Mouse (Mus musculus): ENCODE results near the gene Slc30a2. TPM values are rescaled to one million over a fixed set of nuclear protein-coding genes. Genes with fewer than 3 reads are reported as not detected.

The Slc30a2 gene
- polyA plus RNA-seq, 1 experiment = 21.3 TPM

- H3K4me3 ChIP-seq (ENCODE audit: control insufficient read depth, low read depth, low read length) = no peak overlapping the region
- no peaks in the 10 kb centered on the region for H3K4me1 ChIP-seq (ENCODE audit: control insufficient read depth, insufficient read depth, low read length)
- no peaks in the 10 kb centered on the region for H3K36me3 ChIP-seq (ENCODE audit: control insufficient read depth, insufficient read depth, low read length)
- no peaks in the 10 kb centered on the region for H3K27me3 ChIP-seq (ENCODE audit: control insufficient read depth, insufficient read depth, low read length)
- TF ChIP-seq CTCF (IDR thresholded peaks at IDR 0.05; ENCODE audit: control insufficient read depth, insufficient read depth, insufficient replicate concordance, low read depth, low read length) (no peak), POLR2A (IDR thresholded peaks at IDR 0.05; ENCODE audit: control insufficient read depth, low read depth, low read length) (no peak)
- H3K27ac ChIP-seq (ENCODE audit: control insufficient read depth, insufficient read depth, low read depth, low read length) = no peak overlapping the region
These were observed 44.3 kb downstream of the Slc30a2 start for GRCm38 (mm10) chr4:134387268-134387667.

- H3K27ac ChIP-seq (ENCODE audit: control insufficient read depth, insufficient read depth, low read depth, low read length) = no peak overlapping the region
- no peak overlapping the region for H3K4me3 ChIP-seq (ENCODE audit: control insufficient read depth, low read depth, low read length)
- H3K4me1 ChIP-seq (ENCODE audit: control insufficient read depth, insufficient read depth, low read length) = no peaks in the 10 kb centered on the region
- H3K27me3 ChIP-seq (ENCODE audit: control insufficient read depth, insufficient read depth, low read length) = no peaks in the 10 kb centered on the region
- TF ChIP-seq CTCF (IDR thresholded peaks at IDR 0.05; ENCODE audit: control insufficient read depth, insufficient read depth, insufficient replicate concordance, low read depth, low read length) = peak; percentile 76; the same call in 1 of the 2 replicates
- TF ChIP-seq POLR2A (IDR thresholded peaks at IDR 0.05; ENCODE audit: control insufficient read depth, low read depth, low read length) = no peak
- H3K36me3 ChIP-seq (ENCODE audit: control insufficient read depth, insufficient read depth, low read length) = no peaks in the 10 kb centered on the region
These were observed 45.4 kb downstream of the Slc30a2 start for GRCm38 (mm10) chr4:134388397-134388796.

GRCm38 (mm10) chr4:134391636-134392035 lies 48.7 kb downstream of the Slc30a2 start:
- no peak overlapping the region for H3K4me3 ChIP-seq (ENCODE audit: control insufficient read depth, low read depth, low read length)
- no peaks in the 10 kb centered on the region for H3K27me3 ChIP-seq (ENCODE audit: control insufficient read depth, insufficient read depth, low read length)
- no peak for TF ChIP-seq CTCF (IDR thresholded peaks at IDR 0.05; ENCODE audit: control insufficient read depth, insufficient read depth, insufficient replicate concordance, low read depth, low read length)
- TF ChIP-seq POLR2A (IDR thresholded peaks at IDR 0.05; ENCODE audit: control insufficient read depth, low read depth, low read length) = no peak
- no peaks in the 10 kb centered on the region for H3K36me3 ChIP-seq (ENCODE audit: control insufficient read depth, insufficient read depth, low read length)
- H3K4me1 ChIP-seq (ENCODE audit: control insufficient read depth, insufficient read depth, low read length) = peaks cover 6% of the 10 kb centered on the region
- H3K27ac ChIP-seq (ENCODE audit: control insufficient read depth, insufficient read depth, low read depth, low read length) = no peak overlapping the region

GRCm38 (mm10) chr4:134392595-134392994 lies 49.6 kb downstream of the Slc30a2 start:
- no peaks in the 10 kb centered on the region for H3K27me3 ChIP-seq (ENCODE audit: control insufficient read depth, insufficient read depth, low read length)
- H3K4me1 ChIP-seq (ENCODE audit: control insufficient read depth, insufficient read depth, low read length) = peaks cover 10% of the 10 kb centered on the region
- no peaks in the 10 kb centered on the region for H3K36me3 ChIP-seq (ENCODE audit: control insufficient read depth, insufficient read depth, low read length)
- H3K27ac ChIP-seq (ENCODE audit: control insufficient read depth, insufficient read depth, low read depth, low read length) = no peak overlapping the region
- H3K4me3 ChIP-seq (ENCODE audit: control insufficient read depth, low read depth, low read length) = no peak overlapping the region
- no peak for TF ChIP-seq CTCF (IDR thresholded peaks at IDR 0.05; ENCODE audit: control insufficient read depth, insufficient read depth, insufficient replicate concordance, low read depth, low read length)
- TF ChIP-seq POLR2A (IDR thresholded peaks at IDR 0.05; ENCODE audit: control insufficient read depth, low read depth, low read length) = no peak

- TF ChIP-seq CTCF (IDR thresholded peaks at IDR 0.05; ENCODE audit: control insufficient read depth, insufficient read depth, insufficient replicate concordance, low read depth, low read length) (no peak; the same call in 1 of the 2 replicates), POLR2A (IDR thresholded peaks at IDR 0.05; ENCODE audit: control insufficient read depth, low read depth, low read length) (no peak)
- Histone ChIP-seq H3K4me3 (ENCODE audit: control insufficient read depth, low read depth, low read length) (no peak overlapping the region), H3K4me1 (ENCODE audit: control insufficient read depth, insufficient read depth, low read length) (peaks cover 10% of the 10 kb centered on the region), H3K36me3 (ENCODE audit: control insufficient read depth, insufficient read depth, low read length) (no peaks in the 10 kb centered on the region), H3K27ac (ENCODE audit: control insufficient read depth, insufficient read depth, low read depth, low read length) (no peak overlapping the region), H3K27me3 (ENCODE audit: control insufficient read depth, insufficient read depth, low read length) (no peaks in the 10 kb centered on the region)
These were observed 50.0 kb downstream of the Slc30a2 start for GRCm38 (mm10) chr4:134393026-134393425.

- Histone ChIP-seq H3K27ac (ENCODE audit: control insufficient read depth, insufficient read depth, low read depth, low read length) (no peak overlapping the region), H3K4me3 (ENCODE audit: control insufficient read depth, low read depth, low read length) (no peak overlapping the region), H3K27me3 (ENCODE audit: control insufficient read depth, insufficient read depth, low read length) (no peaks in the 10 kb centered on the region), H3K4me1 (ENCODE audit: control insufficient read depth, insufficient read depth, low read length) (peaks cover 10% of the 10 kb centered on the region), H3K36me3 (ENCODE audit: control insufficient read depth, insufficient read depth, low read length) (no peaks in the 10 kb centered on the region)
- no peak for TF ChIP-seq POLR2A (IDR thresholded peaks at IDR 0.05; ENCODE audit: control insufficient read depth, low read depth, low read length)
- no peak for TF ChIP-seq CTCF (IDR thresholded peaks at IDR 0.05; ENCODE audit: control insufficient read depth, insufficient read depth, insufficient replicate concordance, low read depth, low read length)
These were observed 52.2 kb downstream of the Slc30a2 start for GRCm38 (mm10) chr4:134395142-134395541.

- Histone ChIP-seq H3K4me1 (ENCODE audit: control insufficient read depth, insufficient read depth, low read length) (peaks cover 17% of the 10 kb centered on the region), H3K27me3 (ENCODE audit: control insufficient read depth, insufficient read depth, low read length) (no peaks in the 10 kb centered on the region), H3K4me3 (ENCODE audit: control insufficient read depth, low read depth, low read length) (peak within 1 kb of the TSS; percentile 87), H3K27ac (ENCODE audit: control insufficient read depth, insufficient read depth, low read depth, low read length) (peak within 1 kb of the TSS; percentile 85), H3K36me3 (ENCODE audit: control insufficient read depth, insufficient read depth, low read length) (no peaks in the 10 kb centered on the region)
- TF ChIP-seq POLR2A (IDR thresholded peaks at IDR 0.05; ENCODE audit: control insufficient read depth, low read depth, low read length) (peak; percentile 46; the same call in 1 of the 2 replicates), CTCF (IDR thresholded peaks at IDR 0.05; ENCODE audit: control insufficient read depth, insufficient read depth, insufficient replicate concordance, low read depth, low read length) (peak; percentile 94; the same call in 1 of the 2 replicates)
These were observed 53.2 kb downstream of the Slc30a2 start, which contains the start of gene Pafah2 for GRCm38 (mm10) chr4:134395977-134396825. Gene Pafah2 (plus strand): TSS chr4:134396320.
